Mouse (Mus musculus): ENCODE measurements around the gene Bmt2. TPM values are rescaled to one million over a fixed set of nuclear protein-coding genes. Genes with fewer than 3 reads are reported as not detected.

Gene Bmt2
- polyA plus RNA-seq, 1 experiment from 2014 or later = 10.6 TPM

DNA sequence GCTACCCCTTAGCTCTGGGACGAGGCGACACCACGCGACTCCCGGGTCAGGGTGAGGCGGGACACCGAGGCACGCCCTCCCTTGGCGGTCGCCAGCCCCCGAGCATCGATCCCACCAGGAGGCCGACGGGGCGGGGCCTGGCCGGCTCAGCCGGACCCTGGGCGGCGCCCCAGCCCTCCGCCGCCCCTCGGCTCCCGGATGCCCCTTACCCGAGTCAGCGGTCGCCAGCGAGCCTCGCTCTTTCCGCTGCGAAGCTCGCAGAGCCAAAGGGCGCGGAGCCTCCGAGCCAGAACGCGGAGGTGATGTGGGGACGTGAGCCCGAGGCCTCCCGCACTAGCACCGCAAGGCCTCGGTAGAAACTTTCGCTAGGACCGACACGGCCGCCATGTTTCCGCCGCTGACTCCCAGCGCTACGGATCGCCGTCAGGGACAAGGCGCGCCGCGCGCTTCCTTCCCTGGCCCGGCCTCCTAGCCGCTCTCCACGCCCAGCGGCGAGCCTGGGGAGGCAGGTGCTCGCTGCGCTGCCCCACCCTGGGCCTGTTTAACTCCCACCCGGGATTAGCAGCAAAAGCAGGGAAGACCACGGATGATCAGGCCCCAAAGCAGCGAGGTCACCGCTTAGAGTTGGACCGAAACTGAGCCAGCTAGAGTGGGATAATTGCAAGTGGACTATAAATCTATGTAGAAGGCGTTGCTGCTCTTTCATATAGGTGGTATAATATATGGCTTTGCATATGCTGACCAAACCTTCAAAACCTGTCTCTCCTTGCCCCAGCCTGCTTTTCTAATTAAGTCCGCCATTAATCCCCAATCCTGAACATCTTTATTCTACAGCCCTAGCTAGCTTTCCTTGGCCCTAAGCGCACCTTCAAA is 69.9 kb downstream of the Bmt2 start, which contains the start of gene Tmem168:
Tmem168 (minus strand) TSS at position 480 of the 873 bp plus-strand sequence.
- H3K4me1 ChIP-seq (ENCODE audit: control insufficient read depth, insufficient read depth, low read length) = peaks cover 7% of the 10 kb centered on the region
- peak within 1 kb of the TSS; percentile 96 for H3K9ac ChIP-seq (ENCODE audit: low read length)
- H3K27ac ChIP-seq (ENCODE audit: low read length) = peak within 1 kb of the TSS; percentile 98
- peak within 1 kb of the TSS; percentile 88 for H3K4me3 ChIP-seq (replicated peaks; ENCODE audit: low read length)
- no peaks in the 10 kb centered on the region for H3K9me3 ChIP-seq (replicated peaks; ENCODE audit: control insufficient read depth, low read length)
- peak; percentile 96 for ATAC-seq (ENCODE audit: insufficient read depth, low FRiP score)
- H3K27me3 ChIP-seq (ENCODE audit: control insufficient read depth, insufficient read depth, low read length) = no peaks in the 10 kb centered on the region
- peak within 1 kb of the TSS; percentile 74 for H3K4me2 ChIP-seq (ENCODE audit: low read depth, low read length)
- WGBS = 2% methylated on average over 71 of the region's 71 CpGs
- H3K36me3 ChIP-seq (ENCODE audit: control insufficient read depth, insufficient read depth, low read length) = no peaks in the 10 kb centered on the region

DNA sequence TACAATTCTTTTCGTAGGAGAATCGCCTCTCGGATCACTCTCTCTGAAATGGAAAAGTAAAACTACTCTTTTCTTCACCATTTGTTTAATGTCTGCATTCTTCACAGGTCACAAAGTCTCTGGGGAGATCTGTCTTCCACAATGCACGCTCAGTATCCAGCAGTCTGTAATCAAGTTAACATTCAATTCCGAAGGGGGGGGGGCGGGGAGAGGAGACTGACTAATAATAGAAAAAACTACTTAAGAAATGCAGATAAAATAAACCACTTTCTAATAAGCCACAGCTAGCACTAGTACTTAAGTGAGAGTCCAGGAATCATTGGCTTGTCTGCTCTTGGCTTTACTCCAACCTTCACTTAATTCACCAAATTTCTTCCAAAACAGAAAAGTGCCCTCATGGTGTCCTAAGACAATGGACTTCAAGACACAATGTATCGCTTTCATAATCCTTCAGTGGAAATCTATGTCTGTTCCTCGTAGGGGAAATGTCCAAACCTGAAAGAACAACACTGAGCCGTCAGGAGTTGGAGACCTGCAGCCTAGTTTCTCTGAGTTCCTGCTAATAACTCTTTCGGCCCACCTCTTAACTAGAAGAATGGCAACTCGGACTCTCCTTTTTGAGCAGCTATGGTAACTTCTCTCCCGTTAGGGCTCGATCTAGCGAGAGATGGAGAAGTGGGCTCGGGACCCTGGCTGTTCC is 70.7 kb downstream of the Bmt2 start:
- Histone ChIP-seq H3K27me3 (ENCODE audit: control insufficient read depth, insufficient read depth, low read length) (no peaks in the 10 kb centered on the region), H3K4me3 (replicated peaks; ENCODE audit: low read length) (peak overlapping the region; percentile 88), H3K4me1 (ENCODE audit: control insufficient read depth, insufficient read depth, low read length) (peaks cover 7% of the 10 kb centered on the region), H3K4me2 (ENCODE audit: low read depth, low read length) (peak overlapping the region; percentile 74), H3K27ac (ENCODE audit: low read length) (peak overlapping the region; percentile 98), H3K36me3 (ENCODE audit: control insufficient read depth, insufficient read depth, low read length) (no peaks in the 10 kb centered on the region), H3K9ac (ENCODE audit: low read length) (peak overlapping the region; percentile 96), H3K9me3 (replicated peaks; ENCODE audit: control insufficient read depth, low read length) (no peaks in the 10 kb centered on the region)
- WGBS = 6% methylated on average over 15 of the region's 15 CpGs
- no peak for ATAC-seq (ENCODE audit: insufficient read depth, low FRiP score)

GRCm38 (mm10) chr6:13606394-13606793 is 71.4 kb downstream of the Bmt2 start:
- peak overlapping the region; percentile 88 for H3K4me3 ChIP-seq (replicated peaks; ENCODE audit: low read length)
- H3K4me2 ChIP-seq (ENCODE audit: low read depth, low read length) = peak overlapping the region; percentile 74
- H3K9me3 ChIP-seq (replicated peaks; ENCODE audit: control insufficient read depth, low read length) = no peaks in the 10 kb centered on the region
- no peaks in the 10 kb centered on the region for H3K27me3 ChIP-seq (ENCODE audit: control insufficient read depth, insufficient read depth, low read length)
- H3K27ac ChIP-seq (ENCODE audit: low read length) = no peak overlapping the region
- no peaks in the 10 kb centered on the region for H3K36me3 ChIP-seq (ENCODE audit: control insufficient read depth, insufficient read depth, low read length)
- peaks cover 12% of the 10 kb centered on the region for H3K4me1 ChIP-seq (ENCODE audit: control insufficient read depth, insufficient read depth, low read length)
- peak overlapping the region; percentile 96; the same call in 1 of the 2 replicates for H3K9ac ChIP-seq (ENCODE audit: low read length)
- no peak for ATAC-seq (ENCODE audit: insufficient read depth, low FRiP score)
- 68% methylated on average over 4 of the region's 4 CpGs for WGBS

GRCm38 (mm10) chr6:13603134-13603533 is 74.6 kb downstream of the Bmt2 start:
- H3K9me3 ChIP-seq (replicated peaks; ENCODE audit: control insufficient read depth, low read length) = no peaks in the 10 kb centered on the region

DNA sequence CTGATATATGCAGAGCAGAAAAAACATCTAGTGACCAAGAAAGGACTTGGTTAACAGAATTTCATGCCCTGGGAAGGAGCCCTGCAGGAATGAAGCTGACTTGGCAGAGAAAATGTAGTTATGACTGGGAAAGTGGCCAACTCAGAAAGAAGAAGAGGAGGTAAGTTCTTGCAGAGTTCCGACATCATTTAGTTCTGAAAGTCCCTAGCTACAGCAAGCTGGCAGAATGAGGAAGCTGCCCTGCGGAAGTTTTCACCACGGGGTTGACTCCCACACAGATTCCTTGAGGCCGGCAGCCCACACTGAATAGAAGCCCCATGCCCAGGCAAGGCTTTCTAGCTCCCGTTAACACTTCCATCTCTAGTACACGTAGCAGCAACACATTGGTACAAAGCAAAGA is 76.2 kb downstream of the Bmt2 start:
- Histone ChIP-seq H3K36me3 (ENCODE audit: control insufficient read depth, insufficient read depth, low read length) (no peaks in the 10 kb centered on the region), H3K9me3 (replicated peaks; ENCODE audit: control insufficient read depth, low read length) (no peaks in the 10 kb centered on the region), H3K27ac (ENCODE audit: low read length) (no peak overlapping the region; the same call in 1 of the 2 replicates), H3K27me3 (ENCODE audit: control insufficient read depth, insufficient read depth, low read length) (no peaks in the 10 kb centered on the region), H3K4me1 (ENCODE audit: control insufficient read depth, insufficient read depth, low read length) (peaks cover 10% of the 10 kb centered on the region), H3K4me3 (replicated peaks; ENCODE audit: low read length) (no peak overlapping the region), H3K4me2 (ENCODE audit: low read depth, low read length) (peak overlapping the region; percentile 21; the same call in 1 of the 2 replicates), H3K9ac (ENCODE audit: low read length) (no peak overlapping the region)
- no peak for ATAC-seq (ENCODE audit: insufficient read depth, low FRiP score)
- WGBS = 46% methylated on average over 6 of the region's 6 CpGs

More at GRCm38 (mm10) chr6:13603134-13603533, 74.6 kb downstream of the Bmt2 start:
- peaks cover 15% of the 10 kb centered on the region for H3K4me1 ChIP-seq (ENCODE audit: control insufficient read depth, insufficient read depth, low read length)
- H3K9ac ChIP-seq (ENCODE audit: low read length) = no peak overlapping the region
- no peak for ATAC-seq (ENCODE audit: insufficient read depth, low FRiP score)
- no peaks in the 10 kb centered on the region for H3K27me3 ChIP-seq (ENCODE audit: control insufficient read depth, insufficient read depth, low read length)
- no peak overlapping the region for H3K4me3 ChIP-seq (replicated peaks; ENCODE audit: low read length)
- 91% methylated on average over 6 of the region's 6 CpGs for WGBS
- H3K27ac ChIP-seq (ENCODE audit: low read length) = no peak overlapping the region
- no peaks in the 10 kb centered on the region for H3K36me3 ChIP-seq (ENCODE audit: control insufficient read depth, insufficient read depth, low read length)
- no peak overlapping the region for H3K4me2 ChIP-seq (ENCODE audit: low read depth, low read length)

DNA sequence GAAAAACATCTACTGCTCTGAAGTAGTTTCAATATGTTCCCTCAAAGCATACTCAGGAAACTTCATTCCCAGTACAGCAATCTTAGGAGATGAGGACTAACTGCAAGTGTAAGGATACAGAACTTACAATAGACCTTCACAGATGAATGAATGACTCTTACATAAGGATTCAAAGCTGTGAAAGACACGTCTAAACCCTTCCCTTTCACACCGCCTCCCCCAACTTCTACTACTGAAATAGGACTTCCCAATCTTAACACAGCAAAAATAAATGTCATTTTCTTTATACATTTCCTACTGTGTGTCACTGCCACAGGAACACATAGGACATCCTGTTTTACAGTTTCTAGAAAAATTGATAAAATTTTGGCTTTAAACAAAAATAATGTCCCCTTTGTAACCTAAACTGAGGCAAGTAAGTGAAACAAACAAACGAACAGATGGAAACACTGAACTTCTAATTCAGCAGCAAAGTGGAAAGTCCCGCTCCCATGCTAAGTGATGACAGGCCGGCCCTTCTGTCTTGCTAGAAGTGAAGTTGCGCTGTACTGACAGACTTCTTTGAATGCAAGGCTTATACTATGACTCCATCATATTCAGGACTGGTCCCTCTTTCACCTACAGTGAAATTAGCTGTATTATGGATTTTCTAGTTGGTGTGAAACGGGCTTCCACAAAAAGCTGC is 79.4 kb downstream of the Bmt2 start:
- H3K4me2 ChIP-seq (ENCODE audit: low read depth, low read length) = no peak overlapping the region
- H3K4me3 ChIP-seq (replicated peaks; ENCODE audit: low read length) = no peak overlapping the region
- whole genome bisulfite sequencing = 84% methylated on average over 7 of the region's 7 CpGs
- peaks cover 11% of the 10 kb centered on the region; the same call in 1 of the 2 replicates for H3K36me3 ChIP-seq (ENCODE audit: control insufficient read depth, insufficient read depth, low read length)
- H3K9ac ChIP-seq (ENCODE audit: low read length) = no peak overlapping the region
- peaks cover 8% of the 10 kb centered on the region for H3K4me1 ChIP-seq (ENCODE audit: control insufficient read depth, insufficient read depth, low read length)
- H3K27me3 ChIP-seq (ENCODE audit: control insufficient read depth, insufficient read depth, low read length) = no peaks in the 10 kb centered on the region
- H3K27ac ChIP-seq (ENCODE audit: low read length) = no peak overlapping the region
- no peak for ATAC-seq (ENCODE audit: insufficient read depth, low FRiP score)
- no peaks in the 10 kb centered on the region for H3K9me3 ChIP-seq (replicated peaks; ENCODE audit: control insufficient read depth, low read length)

GRCm38 (mm10) chr6:13592729-13593345 is 84.9 kb downstream of the Bmt2 start:
- WGBS = 69% methylated on average over 4 of the region's 4 CpGs
- H3K9me3 ChIP-seq (replicated peaks; ENCODE audit: control insufficient read depth, low read length) = no peaks in the 10 kb centered on the region
- H3K36me3 ChIP-seq (ENCODE audit: control insufficient read depth, insufficient read depth, low read length) = peaks cover 31% of the 10 kb centered on the region
- no peak overlapping the region for H3K4me2 ChIP-seq (ENCODE audit: low read depth, low read length)
- no peaks in the 10 kb centered on the region for H3K27me3 ChIP-seq (ENCODE audit: control insufficient read depth, insufficient read depth, low read length)
- H3K27ac ChIP-seq (ENCODE audit: low read length) = no peak overlapping the region
- ATAC-seq (ENCODE audit: insufficient read depth, low FRiP score) = no peak
- H3K4me3 ChIP-seq (replicated peaks; ENCODE audit: low read length) = no peak overlapping the region
- no peak overlapping the region for H3K9ac ChIP-seq (ENCODE audit: low read length)
- no peaks in the 10 kb centered on the region for H3K4me1 ChIP-seq (ENCODE audit: control insufficient read depth, insufficient read depth, low read length)

DNA sequence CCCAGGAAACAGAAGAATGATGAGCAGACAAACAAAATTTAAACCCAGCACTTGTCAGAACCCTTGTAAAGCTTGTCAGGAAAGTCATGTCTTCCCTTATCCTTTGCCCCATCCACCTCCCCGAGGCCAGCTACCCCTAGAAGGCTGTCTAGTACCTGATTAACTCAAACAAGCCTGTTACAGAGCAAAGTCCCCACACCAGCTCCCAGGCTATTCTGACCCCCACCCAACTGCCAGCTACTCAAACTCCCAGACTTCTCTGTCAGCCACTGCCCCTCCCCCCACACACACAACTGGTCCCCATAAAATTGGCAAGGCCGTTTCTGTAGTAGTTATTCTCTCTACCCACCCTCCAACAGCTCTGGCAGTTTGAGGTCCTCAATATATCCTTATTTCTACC is 91.2 kb downstream of the Bmt2 start:
- WGBS = 27% methylated on average over 2 of the region's 2 CpGs
- no peak overlapping the region for H3K27ac ChIP-seq (ENCODE audit: low read length)
- no peak overlapping the region for H3K4me2 ChIP-seq (ENCODE audit: low read depth, low read length)

More for the DNA sequence above, 91.2 kb downstream of the Bmt2 start:
- Histone ChIP-seq H3K4me3 (replicated peaks; ENCODE audit: low read length) (no peak overlapping the region), H3K9ac (ENCODE audit: low read length) (no peak overlapping the region), H3K9me3 (replicated peaks; ENCODE audit: control insufficient read depth, low read length) (no peaks in the 10 kb centered on the region), H3K4me1 (ENCODE audit: control insufficient read depth, insufficient read depth, low read length) (no peaks in the 10 kb centered on the region), H3K27me3 (ENCODE audit: control insufficient read depth, insufficient read depth, low read length) (no peaks in the 10 kb centered on the region), H3K36me3 (ENCODE audit: control insufficient read depth, insufficient read depth, low read length) (peaks cover 19% of the 10 kb centered on the region)
- 0 out of 2 replicates have a peak, but pooled peaks have one; percentile 25 for ATAC-seq (ENCODE audit: insufficient read depth, low FRiP score)
